Mouse (Mus musculus): ENCODE measurements around the gene Ugt1a6a.
"Not testable (repeated sequence)": the region's sequence is repeated elsewhere in the genome, so short reads cannot be mapped to it uniquely, and the experiment has no call there.

GRCm38 (mm10) chr1:88103019-88103418 lies 31.6 kb upstream of the Ugt1a6a start, which contains the start of gene Ugt1a6b:
- TF ChIP-seq CHD2 (IDR thresholded peaks at IDR 0.05; ENCODE audit: low read depth, low read length); HCFC1 (IDR thresholded peaks at IDR 0.05; ENCODE audit: borderline replicate concordance, insufficient read depth, low read length); ZC3H11A (IDR thresholded peaks at IDR 0.05; ENCODE audit: borderline replicate concordance, low read depth, low read length): not testable (repeated sequence)

Measured in ES-E14 (cell line).